Mouse (Mus musculus) embryo, embryonic 10.5 days (tissue): ENCODE results near the gene Ush2a.

ENCODE experiments used
- DNase-seq: peaks from one replicate; pipeline ENCODE4 v3.0.0-alpha.2; 2015; ENCODE audit warnings: low spot score

The Ush2a gene

DNA sequence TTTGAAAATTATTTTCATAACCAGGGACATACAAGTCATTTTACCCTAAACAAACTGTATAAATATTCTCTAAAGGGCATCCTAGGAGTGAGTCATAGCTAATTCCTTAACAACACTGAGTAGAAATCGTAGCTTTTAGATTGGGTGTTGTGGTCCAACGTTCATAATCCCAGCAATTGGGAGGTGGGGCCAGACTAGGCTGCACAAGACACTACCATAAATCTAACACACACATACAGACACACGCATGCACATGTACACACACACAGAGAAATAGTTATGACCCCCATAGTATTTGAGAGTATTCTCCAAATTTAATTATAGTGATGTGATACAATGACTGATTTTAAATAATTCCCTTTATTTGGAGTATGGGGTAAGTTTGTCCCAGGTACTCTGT is 125.5 kb downstream of the Ush2a start:
- no peak for DNase-seq

DNA sequence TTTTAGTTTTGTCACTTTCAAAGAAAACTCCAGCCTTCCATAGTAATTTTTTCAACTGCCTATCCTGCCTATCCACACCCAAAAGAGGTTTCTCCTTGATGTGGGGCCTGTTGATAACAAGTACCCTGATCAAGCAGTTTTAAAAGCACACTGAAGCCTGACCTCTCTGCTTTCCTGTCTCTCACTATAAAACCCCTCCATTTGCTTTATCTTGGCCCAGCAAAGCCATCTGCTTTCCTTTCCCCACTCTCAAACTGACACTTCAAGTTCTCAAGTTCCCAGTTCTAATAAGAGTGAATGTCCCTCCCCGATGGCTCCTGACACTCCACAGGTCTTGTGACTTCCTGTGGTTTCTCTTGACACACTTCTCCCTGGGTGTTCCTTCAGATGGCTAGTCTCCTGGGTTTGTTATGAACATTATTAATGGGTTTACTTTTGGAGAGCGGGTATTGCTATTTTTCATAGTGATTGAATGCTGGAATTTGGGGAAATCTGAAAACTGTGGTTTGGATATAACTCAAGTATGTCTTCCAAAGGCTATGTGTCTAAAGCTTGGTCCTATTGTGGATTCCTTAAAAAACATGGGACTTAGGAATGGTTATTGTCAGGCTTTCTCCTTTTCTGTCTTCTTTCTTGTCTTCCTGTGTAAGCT is 126.1 kb downstream of the Ush2a start:
- peak; percentile 3 for DNase-seq

DNA sequence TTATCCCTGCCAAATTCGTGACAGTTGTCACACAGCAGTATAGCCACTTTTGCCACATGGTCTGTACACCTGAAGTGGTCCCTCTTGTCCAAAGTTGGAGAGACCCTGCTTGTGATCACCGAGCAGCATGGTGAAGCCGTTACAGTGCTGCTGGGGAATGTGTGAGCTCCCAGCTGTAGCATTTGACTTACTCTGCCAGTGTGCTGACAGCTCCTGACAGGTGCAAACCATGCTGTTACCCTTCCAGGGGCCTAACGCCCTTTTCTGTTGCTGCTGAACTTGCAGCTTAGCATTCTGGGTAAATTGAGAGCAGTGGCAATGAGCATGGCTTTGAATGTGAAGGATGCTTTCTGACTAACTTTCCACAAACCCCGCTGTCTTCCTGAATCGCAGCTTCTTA is 128.3 kb downstream of the Ush2a start:
- DNase-seq, result peak; percentile 5

DNA sequence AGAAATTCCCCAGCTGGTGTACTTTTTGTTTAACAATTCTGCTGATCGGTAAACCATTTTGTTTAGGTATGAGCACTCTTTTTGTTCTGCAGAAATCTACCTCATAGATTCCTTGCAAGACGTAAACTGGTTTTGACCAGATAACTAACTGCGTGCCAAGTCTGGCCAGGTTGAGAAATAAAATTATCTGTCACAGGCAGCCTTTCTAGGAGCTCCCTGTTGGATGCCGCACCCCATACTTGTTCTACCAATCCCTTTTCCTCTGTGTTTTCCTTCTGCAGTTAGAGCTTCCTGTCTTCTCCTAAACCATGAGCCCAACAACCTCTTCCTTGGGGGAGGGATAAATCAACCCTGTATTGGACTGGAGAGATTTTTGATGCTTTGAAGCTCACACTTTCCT is 145.4 kb downstream of the Ush2a start:
- no peak for DNase-seq

DNA sequence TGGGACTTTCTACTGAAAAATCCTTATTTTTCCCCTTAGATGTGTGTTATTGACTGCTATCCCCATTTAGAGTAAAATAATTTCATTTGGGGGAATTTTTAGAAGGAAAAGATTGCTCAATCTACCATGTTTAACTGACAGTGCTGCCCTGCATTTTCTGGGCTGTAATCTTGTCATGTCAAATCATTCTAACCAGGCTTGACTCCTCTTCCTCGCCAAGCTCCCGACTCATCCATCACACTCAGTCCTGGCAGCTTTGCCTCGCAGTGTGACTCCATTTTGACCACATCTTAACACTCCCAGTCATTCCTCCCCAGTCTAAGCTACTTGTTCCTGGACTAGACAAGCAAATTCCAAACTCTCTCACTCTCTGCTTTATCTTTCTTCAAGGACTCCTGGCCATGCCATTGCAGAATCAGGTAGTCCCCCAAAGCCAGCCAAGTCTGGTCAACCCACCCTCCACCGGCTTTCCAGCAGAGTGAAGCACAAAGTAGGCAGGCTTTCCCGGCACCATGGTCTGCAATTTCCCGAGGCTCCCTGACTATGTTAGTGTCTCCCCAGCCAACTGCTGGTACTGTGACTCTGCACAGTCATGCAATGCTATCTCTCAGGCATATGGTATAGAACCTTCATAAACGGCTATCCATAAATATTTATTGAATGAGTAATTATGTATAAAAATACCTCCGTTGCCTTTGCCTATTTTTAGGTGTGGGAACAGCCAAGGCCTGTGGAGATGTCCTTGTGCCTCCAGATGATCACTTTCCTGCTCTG is 146.0 kb downstream of the Ush2a start:
- DNase-seq, result no peak

DNA sequence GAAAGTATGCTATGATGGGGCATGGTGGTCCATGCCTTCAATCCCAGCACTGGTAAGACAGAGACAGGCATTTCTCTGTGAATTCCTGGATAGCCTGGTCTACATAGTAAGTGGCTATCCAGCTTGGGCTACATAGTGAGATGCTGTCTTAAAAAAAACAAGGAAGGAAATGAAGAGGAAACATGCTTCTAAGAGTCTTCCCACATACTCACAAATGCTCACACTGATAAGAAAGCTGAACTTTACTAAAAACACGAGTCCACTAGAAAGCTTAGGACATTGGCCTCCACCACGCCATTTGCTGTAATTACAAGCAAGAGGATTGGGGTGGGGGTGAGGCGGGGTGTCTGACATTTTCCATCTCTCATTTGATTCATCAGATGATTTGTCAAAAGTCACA is 148.7 kb downstream of the Ush2a start:
- DNase-seq, result no peak

DNA sequence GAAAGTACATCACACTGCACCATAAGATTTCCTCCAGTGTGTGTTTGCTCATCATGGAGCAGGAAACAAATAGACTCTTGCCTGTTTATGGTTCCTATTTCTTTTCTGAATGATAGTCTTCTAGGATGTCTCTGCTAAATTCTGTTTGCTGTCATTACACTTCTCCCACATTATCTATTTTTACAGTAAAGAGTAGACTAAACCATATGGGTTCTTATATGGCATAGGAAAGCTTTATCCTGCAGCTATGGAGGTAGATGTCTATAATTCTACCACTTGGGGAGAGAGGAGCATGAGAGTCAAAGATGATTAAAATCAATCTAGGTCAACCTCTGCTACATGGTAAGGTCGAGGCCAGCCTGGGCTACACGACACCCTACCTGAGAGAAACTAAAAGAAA is 158.7 kb downstream of the Ush2a start:
- no peak for DNase-seq

DNA sequence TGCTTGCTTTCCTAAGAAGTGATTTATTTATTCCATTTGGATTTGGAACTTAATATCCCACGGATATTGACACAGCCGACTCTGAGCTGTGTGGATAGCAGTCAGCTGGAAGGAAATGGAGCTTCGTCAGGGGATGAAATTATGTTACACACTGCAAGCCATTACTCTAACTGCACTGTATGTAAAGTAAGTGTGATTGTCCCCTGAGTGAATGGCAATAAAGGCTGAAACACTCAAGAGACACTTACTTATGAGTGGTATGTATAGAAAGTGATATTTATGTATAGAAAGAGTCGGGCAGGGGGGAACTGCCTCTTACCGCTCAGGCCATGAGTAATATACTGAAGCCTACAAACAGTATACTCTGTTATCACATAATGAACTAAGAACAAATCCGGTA is 166.3 kb downstream of the Ush2a start:
- DNase-seq, result no peak

DNA sequence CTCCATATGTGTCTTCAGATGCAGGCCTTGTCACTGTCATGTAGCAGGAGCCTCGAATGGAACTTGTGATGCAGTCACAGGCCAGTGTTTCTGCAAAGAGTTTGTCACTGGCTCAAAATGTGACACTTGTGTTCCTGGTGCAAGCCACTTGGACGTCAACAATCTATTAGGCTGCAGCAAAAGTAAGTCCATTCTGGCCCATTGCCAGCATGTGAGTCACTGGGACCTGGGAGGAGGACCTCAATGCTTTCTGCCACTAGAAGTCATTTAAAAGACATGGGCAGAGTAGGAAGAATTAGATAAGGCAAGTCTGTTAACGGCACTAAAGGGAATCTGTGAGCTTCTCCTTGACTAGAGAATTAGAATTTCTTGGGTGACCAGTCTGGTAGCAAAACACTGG is 168.9 kb downstream of the Ush2a start:
- no peak for DNase-seq

DNA sequence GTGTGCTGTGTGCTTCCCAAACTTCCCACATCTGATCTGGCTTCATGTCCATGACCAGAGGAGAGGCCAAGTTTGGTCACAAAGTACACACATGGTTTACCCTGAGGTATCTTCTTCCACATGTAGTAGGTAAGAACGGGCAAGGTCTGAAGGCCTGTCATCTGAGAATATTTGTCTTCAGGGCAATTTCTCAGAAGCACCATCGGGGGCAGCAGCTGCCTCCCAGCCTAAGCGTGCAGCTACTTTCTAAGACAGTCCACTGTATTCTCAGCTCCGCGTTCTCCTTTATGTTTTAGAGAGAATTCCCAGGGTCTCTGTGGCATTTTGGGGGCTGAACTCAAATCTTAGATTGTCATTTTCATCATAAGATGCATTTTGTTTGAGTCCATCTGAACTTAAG is 186.1 kb downstream of the Ush2a start:
- DNase-seq, result no peak

DNA sequence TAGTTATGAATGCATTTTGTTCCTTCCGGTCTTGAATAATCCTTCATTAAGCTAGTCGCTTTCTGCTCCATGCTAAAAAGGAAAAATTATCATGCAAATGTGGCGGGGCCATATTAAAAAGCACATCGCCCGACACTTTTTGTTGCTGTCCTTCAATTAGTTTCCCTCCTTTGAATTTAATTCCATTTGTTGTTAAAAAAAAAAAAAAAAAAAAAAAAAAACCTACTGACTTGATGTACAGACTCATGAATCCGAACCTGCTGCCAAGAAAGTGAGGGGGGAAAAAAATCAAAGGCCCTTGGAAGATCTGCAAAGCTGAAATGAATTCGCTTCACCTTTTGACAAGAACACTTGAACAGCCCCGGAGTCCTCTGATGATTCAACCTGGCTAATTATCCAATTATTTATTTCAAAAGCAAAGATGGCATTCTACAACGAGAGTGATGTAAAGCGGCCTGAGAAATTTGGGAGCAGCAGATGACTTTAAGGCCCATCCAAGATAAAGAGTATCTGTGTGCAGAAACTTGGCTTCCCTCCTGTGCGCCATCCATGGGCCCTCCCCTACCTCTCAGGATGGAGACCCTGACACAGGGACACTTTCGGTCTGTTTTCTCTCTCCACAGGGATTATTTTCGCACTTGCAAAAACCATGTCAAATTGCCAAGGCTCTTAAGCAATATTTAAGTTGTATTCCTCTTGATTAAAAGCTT is 194.8 kb downstream of the Ush2a start:
- DNase-seq, result peak; percentile 13

DNA sequence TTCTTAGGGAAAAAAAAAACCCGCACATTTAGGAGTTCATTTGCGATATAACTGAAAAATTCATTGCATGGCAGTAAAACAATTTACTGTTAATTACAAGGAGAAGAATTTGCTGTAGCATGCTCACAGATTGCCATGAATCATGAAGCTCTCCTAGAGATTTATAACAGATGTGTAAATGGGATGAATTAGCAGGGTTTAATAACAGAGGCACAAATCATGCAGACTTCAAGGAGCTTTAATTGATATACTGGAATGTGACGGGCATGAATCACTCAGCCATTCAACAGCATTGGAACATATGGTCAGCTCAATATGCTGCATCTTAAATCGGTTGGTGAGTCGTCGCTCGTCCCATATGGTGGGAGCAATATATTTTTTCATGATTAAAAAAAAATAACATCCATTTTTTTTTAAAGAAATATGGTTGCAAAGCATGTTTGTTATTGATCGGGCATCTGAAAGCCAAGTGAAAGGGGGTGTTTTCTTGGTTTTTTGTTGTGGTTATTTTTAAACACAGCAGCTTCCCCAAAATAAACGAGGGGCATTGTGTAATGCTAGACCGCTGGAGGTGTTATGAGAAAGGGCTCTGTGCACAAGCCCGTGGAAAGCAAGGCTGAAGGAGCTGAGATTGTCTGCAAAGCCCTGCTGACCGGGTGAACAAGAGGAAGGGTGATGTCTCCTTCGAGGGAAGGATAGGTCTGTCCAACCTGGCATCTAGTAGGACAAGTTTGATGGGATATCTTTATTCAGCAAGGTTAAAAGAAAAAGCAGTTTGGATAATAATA is 195.6 kb downstream of the Ush2a start:
- DNase-seq, result peak; percentile 45

DNA sequence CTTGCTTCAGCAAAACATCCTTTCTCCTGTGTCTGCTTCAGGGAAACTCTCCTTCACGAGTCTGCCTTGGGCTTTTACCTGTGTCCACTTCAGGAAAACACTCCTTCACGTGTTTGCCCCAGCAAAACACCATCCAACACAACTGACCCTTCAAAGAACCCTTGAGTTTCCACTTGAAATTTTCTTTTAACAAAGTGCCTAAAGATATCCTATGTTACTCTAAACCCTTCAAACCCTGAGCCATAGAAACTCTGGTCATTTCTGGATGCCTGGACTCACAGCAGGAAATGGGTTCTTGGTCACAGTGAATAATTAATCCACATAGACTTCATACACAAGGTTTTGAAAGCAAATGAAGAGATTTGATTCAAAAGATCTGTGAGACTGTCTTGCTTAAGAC is 199.4 kb downstream of the Ush2a start:
- no peak for DNase-seq

DNA sequence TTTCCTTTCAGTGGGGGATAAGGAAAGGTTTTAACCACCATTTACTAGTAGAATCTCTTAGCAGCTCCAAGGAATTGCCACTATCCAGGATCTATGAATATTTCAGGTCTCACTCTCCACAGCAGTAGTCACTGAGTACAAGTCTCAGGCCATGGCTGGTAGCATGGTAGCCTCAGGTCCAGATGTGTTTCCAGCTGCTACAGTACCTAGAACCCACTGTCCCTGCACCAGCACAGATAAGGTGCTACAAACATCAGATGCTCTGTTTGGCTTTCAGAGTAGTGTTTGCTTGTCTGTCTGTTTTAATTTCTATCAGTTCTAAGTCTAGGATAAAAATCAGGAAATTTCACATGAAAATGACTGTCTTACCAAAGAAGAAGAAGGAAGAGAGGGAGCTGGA is 202.8 kb downstream of the Ush2a start:
- no peak for DNase-seq

DNA sequence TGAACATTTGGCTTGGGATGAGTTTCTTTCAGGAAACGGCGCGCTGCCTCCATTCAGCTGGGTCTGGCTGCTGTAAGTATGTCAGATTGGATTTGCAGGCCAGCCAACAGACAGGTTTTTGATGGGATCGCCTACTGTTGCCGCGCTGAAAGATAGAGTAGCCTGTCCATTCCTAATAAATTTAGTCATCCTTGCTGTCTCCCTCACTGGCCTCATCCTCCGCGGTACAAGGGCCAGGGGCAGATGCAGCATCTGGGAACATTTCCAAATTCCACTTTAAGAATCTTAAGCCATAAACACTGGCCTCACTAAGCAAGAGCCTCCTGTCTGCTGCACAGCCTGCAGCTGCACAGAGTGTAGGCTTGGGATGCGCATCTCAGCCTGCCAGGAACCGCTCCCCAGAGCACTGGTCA is 206.6 kb downstream of the Ush2a start:
- DNase-seq, result no peak

DNA sequence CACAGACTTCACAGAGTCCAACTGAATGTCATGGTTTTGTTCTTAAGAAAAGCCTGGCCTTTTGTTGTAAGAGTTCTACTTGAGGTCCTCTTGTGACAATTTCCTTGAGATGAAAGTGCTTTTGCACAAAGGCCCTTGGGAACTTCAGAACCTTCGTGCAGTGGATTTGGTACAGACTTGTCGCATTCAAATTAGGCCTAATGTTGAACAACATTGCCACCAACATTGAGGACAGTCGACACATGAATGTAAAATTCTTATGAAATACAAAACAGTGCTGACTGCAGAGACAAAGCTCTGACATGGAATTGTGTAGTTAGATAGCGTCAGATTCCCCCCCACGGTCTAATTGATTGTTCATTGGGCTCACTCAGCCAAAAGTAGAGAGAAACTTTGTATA is 243.1 kb downstream of the Ush2a start:
- no peak for DNase-seq

DNA sequence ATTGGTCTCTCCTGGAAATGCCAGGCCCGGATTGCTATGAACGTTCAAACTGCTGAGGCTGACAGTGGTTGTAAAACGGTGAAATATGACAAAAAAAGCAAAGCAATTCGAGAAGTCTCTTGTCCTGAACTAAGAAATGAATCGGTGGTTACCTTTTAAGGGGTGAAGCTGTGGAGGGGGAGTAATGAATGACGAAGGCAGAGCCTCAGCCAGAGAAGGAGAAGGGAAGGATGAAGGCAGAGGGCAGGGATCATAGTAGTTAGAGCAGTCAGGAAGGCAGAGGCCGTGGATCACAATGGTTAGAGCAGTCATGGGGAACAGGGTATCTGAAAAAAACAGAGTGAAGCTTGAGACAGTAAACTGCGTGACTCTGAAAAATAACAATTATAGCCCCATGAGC is 257.0 kb downstream of the Ush2a start:
- DNase-seq, result no peak

DNA sequence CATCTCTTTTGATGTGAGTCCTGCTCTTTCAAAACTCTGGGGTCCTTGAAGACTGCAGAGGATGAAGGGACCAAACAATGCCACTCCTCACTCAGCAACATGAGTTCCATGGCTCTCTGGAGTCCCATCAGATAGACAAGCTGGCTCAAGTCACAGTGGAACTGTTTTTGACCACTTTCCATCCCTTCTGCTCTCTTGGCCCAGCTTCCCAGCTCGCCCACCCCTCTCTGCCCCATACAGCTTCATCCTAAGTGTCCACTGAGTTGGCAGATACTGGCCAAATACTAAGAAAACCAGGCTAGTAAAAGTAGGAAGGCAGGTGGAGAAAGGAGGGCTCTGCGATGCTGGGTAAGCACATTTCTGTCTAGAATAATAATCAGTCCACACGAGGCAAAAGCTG is 265.6 kb downstream of the Ush2a start:
- no peak for DNase-seq

DNA sequence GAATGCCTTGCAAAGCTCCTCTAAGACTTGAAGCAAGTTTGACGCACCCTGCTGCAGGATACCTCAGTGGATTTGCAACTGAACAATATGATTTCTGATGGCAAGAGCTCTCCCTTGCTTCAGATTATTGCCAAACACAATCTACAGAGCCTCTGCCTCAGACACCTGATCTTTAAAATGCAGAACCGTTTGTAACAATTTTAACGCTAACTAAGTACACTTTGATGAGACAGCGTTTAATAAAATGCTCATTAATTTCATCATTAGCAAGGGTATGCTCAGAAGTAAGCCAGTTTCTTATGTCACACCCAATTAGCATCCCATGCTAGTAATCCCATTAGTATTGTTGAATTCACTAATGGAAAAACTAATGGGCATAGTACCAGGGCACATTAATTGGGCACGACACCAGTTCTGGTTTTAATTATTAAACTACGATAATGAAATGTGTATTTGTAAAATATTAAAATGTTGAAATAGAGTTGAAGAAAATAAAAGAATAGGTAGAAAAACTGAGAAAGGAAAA is 267.8 kb downstream of the Ush2a start:
- no peak for DNase-seq

DNA sequence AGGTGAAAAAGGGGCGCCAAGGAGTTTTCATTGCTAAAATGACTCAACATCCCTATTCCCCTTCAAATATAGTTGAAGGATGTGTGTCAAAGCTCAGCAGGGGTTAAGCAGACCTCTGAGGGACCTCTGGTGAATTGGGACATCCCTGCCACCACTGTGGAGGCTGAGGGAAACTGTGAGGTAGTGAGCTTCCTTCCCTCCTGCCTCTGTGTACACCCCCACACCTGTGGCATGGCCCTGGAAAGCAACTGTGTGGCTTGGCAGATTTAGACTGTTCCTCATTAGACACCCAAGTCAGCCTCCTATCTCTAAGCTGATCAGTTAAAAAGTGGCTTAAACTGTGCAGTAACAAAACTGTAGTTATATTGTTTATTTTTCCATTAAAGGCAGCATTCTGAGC is 275.2 kb downstream of the Ush2a start:
- DNase-seq, result no peak

DNA sequence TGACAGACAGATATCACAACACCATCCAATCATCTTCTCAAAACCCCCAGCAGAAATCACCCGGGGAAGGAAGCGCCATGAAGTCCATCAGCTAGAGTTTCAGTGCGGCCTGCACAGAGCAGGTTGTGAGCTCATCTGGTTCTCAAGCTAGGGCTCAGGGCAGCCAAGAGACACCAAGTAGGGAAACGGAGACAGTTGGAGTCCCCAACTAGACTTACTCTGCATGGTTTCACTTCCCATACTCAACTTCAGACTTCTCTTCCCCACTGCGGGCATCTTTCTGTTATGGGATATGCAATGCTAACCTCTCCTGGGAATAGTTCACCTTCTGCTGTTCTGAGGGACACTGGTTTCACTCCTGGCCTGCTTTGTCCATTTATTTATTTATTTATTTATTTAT is 277.8 kb downstream of the Ush2a start:
- DNase-seq, result no peak

DNA sequence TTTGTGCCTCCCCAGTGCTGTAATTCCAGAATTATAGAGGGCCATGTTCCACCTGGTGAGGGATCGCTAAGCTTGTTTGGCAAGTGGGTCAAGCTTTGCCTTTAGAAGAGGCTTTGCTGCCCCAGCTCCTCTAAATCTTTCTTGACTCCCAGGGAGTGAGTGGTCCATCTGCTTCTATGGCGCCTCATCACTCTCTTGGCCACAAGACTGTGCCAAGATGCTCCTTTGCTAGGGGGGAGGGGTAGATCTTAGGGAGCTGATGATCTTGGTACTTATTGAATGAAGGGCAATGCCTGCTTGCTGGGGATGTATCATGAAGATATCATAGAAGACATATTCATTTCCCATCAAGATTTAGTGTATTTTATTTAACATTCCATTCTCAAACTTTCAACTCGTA is 279.7 kb downstream of the Ush2a start:
- no peak for DNase-seq
